Mouse (Mus musculus): ENCODE results near the gene Mfsd6l. TPM values are rescaled to one million over a fixed set of nuclear protein-coding genes. Genes with fewer than 3 reads are reported as not detected.
A peak's percentile ranks its signal among the peaks of the same experiment; 100 is the strongest.

Gene Mfsd6l
- total RNA-seq, 2 experiments from 2014 or later: not detected

GRCm38 (mm10) chr11:68597912-68598311 lies 41.9 kb downstream of the Mfsd6l start:
- intact Hi-C loops (cut with DNase I): no loop called here
- no peak for DNase-seq

GRCm38 (mm10) chr11:68600551-68601021 lies 44.6 kb downstream of the Mfsd6l start:
- intact Hi-C loops (cut with DNase I): no loop called here
- DNase-seq: no peak

- intact Hi-C loops (cut with DNase I): no loop called here
- DNase-seq: peak in 1 of 2 experiments; percentile 23
These were observed 45.6 kb downstream of the Mfsd6l start for GRCm38 (mm10) chr11:68601486-68601991.

GRCm38 (mm10) chr11:68602200-68602931 lies 46.4 kb downstream of the Mfsd6l start:
- intact Hi-C loops (cut with DNase I): no loop called here
- DNase-seq: no peak

- intact Hi-C loops (cut with DNase I): no loop called here
- DNase-seq: no peak
These were observed 51.1 kb downstream of the Mfsd6l start for GRCm38 (mm10) chr11:68607046-68607445.

Other genes starting within 250 kb of the Mfsd6l start
- gene Ntn1, start 155.4 kb upstream of the Mfsd6l start, total RNA-seq (2021): 10 to 100 TPM; 55.4 to 61.8 TPM
- gene Pik3r5, start 124.1 kb upstream of the Mfsd6l start, total RNA-seq (2021): 1 to 10 TPM in 1 of 2 experiments, under 1 TPM in 1; 0.67 to 1.7 TPM
- 1 to 10 TPM; 4.6 to 6.3 TPM for gene Pik3r6, start 53.2 kb upstream of the Mfsd6l start, total RNA-seq (2021)
- gene Ccdc42, start 30.8 kb downstream of the Mfsd6l start, total RNA-seq (2021): not detected
- 10 to 100 TPM; 23.0 to 26.4 TPM for gene Myh10, start 135.4 kb downstream of the Mfsd6l start, total RNA-seq (2021)

Data from heart, postnatal 36 days (tissue).